Mouse (Mus musculus): ENCODE data around the gene Hsdl2. TPM values are rescaled to one million over a fixed set of nuclear protein-coding genes. Genes with fewer than 3 reads are reported as not detected.

Gene Hsdl2
- polyA plus RNA-seq (2012; rRNA removed), result 14.3 and 22.2 TPM in 2 replicates

GRCm38 (mm10) chr4:59581314-59582185, at the start of gene Hsdl2:
Hsdl2 (plus strand) TSS chr4:59581563.
- Histone ChIP-seq H3K4me3 (ENCODE audit: control insufficient read depth, insufficient read depth, low read length) (peak within 1 kb of the TSS; percentile 80), H3K4me1 (replicated peaks; ENCODE audit: control insufficient read depth, insufficient read depth, low read length) (peaks cover 4% of the 10 kb centered on the region; the same call in 1 of the 2 replicates), H3K27ac (ENCODE audit: control insufficient read depth, insufficient read depth, low read length) (peak within 1 kb of the TSS; percentile 93), H3K36me3 (ENCODE audit: control insufficient read depth, insufficient read depth, low read length) (no peaks in the 10 kb centered on the region), H3K27me3 (ENCODE audit: control insufficient read depth, insufficient read depth, low read length) (no peaks in the 10 kb centered on the region)
- DNase-seq, result peak; percentile 100
- TF ChIP-seq CTCF (IDR thresholded peaks at IDR 0.05; ENCODE audit: borderline replicate concordance, control insufficient read depth, extremely low read depth, insufficient read depth, low read length, poor library complexity), result peak; percentile 53; the same call in 1 of the 2 replicates
- TF ChIP-seq POLR2A (IDR thresholded peaks at IDR 0.05; ENCODE audit: control insufficient read depth, extremely low read depth, insufficient read depth, low read length, poor library complexity), result peak; percentile 67
- under 1% methylated on average over 61 of the region's 61 CpGs for WGBS

GRCm38 (mm10) chr4:59533268-59533667, 48.1 kb upstream of the Hsdl2 start:
- no peaks in the 10 kb centered on the region for H3K4me1 ChIP-seq (replicated peaks; ENCODE audit: control insufficient read depth, insufficient read depth, low read length)
- H3K27me3 ChIP-seq (ENCODE audit: control insufficient read depth, insufficient read depth, low read length), result no peaks in the 10 kb centered on the region
- TF ChIP-seq CTCF (IDR thresholded peaks at IDR 0.05; ENCODE audit: borderline replicate concordance, control insufficient read depth, extremely low read depth, insufficient read depth, low read length, poor library complexity) (no peak), POLR2A (IDR thresholded peaks at IDR 0.05; ENCODE audit: control insufficient read depth, extremely low read depth, insufficient read depth, low read length, poor library complexity) (no peak)
- H3K27ac ChIP-seq (ENCODE audit: control insufficient read depth, insufficient read depth, low read length), result no peak overlapping the region
- H3K4me3 ChIP-seq (ENCODE audit: control insufficient read depth, insufficient read depth, low read length), result no peak overlapping the region
- DNase-seq, result no peak
- no peaks in the 10 kb centered on the region for H3K36me3 ChIP-seq (ENCODE audit: control insufficient read depth, insufficient read depth, low read length)
- 88% methylated on average over 2 of the region's 2 CpGs for WGBS

GRCm38 (mm10) chr4:59535624-59536023, 45.7 kb upstream of the Hsdl2 start:
- Histone ChIP-seq H3K27me3 (ENCODE audit: control insufficient read depth, insufficient read depth, low read length) (no peaks in the 10 kb centered on the region), H3K36me3 (ENCODE audit: control insufficient read depth, insufficient read depth, low read length) (no peaks in the 10 kb centered on the region), H3K4me1 (replicated peaks; ENCODE audit: control insufficient read depth, insufficient read depth, low read length) (no peaks in the 10 kb centered on the region), H3K27ac (ENCODE audit: control insufficient read depth, insufficient read depth, low read length) (no peak overlapping the region), H3K4me3 (ENCODE audit: control insufficient read depth, insufficient read depth, low read length) (no peak overlapping the region)
- TF ChIP-seq CTCF (IDR thresholded peaks at IDR 0.05; ENCODE audit: borderline replicate concordance, control insufficient read depth, extremely low read depth, insufficient read depth, low read length, poor library complexity) (no peak), POLR2A (IDR thresholded peaks at IDR 0.05; ENCODE audit: control insufficient read depth, extremely low read depth, insufficient read depth, low read length, poor library complexity) (no peak)
- DNase-seq, result no peak

GRCm38 (mm10) chr4:59536281-59536680, 45.1 kb upstream of the Hsdl2 start:
- no peaks in the 10 kb centered on the region for H3K36me3 ChIP-seq (ENCODE audit: control insufficient read depth, insufficient read depth, low read length)
- H3K4me1 ChIP-seq (replicated peaks; ENCODE audit: control insufficient read depth, insufficient read depth, low read length), result no peaks in the 10 kb centered on the region
- TF ChIP-seq CTCF (IDR thresholded peaks at IDR 0.05; ENCODE audit: borderline replicate concordance, control insufficient read depth, extremely low read depth, insufficient read depth, low read length, poor library complexity), result no peak
- no peak for TF ChIP-seq POLR2A (IDR thresholded peaks at IDR 0.05; ENCODE audit: control insufficient read depth, extremely low read depth, insufficient read depth, low read length, poor library complexity)
- no peaks in the 10 kb centered on the region for H3K27me3 ChIP-seq (ENCODE audit: control insufficient read depth, insufficient read depth, low read length)
- no peak overlapping the region for H3K4me3 ChIP-seq (ENCODE audit: control insufficient read depth, insufficient read depth, low read length)
- H3K27ac ChIP-seq (ENCODE audit: control insufficient read depth, insufficient read depth, low read length), result no peak overlapping the region
- 98% methylated on average over 1 of the region's 1 CpGs for WGBS
- DNase-seq, result no peak

- Histone ChIP-seq H3K4me3 (ENCODE audit: control insufficient read depth, insufficient read depth, low read length) (no peak overlapping the region), H3K27me3 (ENCODE audit: control insufficient read depth, insufficient read depth, low read length) (no peaks in the 10 kb centered on the region), H3K4me1 (replicated peaks; ENCODE audit: control insufficient read depth, insufficient read depth, low read length) (peaks cover 2% of the 10 kb centered on the region), H3K36me3 (ENCODE audit: control insufficient read depth, insufficient read depth, low read length) (no peaks in the 10 kb centered on the region), H3K27ac (ENCODE audit: control insufficient read depth, insufficient read depth, low read length) (no peak overlapping the region)
- TF ChIP-seq POLR2A (IDR thresholded peaks at IDR 0.05; ENCODE audit: control insufficient read depth, extremely low read depth, insufficient read depth, low read length, poor library complexity) (no peak), CTCF (IDR thresholded peaks at IDR 0.05; ENCODE audit: borderline replicate concordance, control insufficient read depth, extremely low read depth, insufficient read depth, low read length, poor library complexity) (no peak)
- no peak for DNase-seq
These were observed 38.4 kb upstream of the Hsdl2 start for GRCm38 (mm10) chr4:59543006-59543405.

- H3K4me3 ChIP-seq (ENCODE audit: control insufficient read depth, insufficient read depth, low read length), result no peak overlapping the region
- H3K27me3 ChIP-seq (ENCODE audit: control insufficient read depth, insufficient read depth, low read length), result no peaks in the 10 kb centered on the region
- 66% methylated on average over 2 of the region's 2 CpGs for WGBS
- H3K4me1 ChIP-seq (replicated peaks; ENCODE audit: control insufficient read depth, insufficient read depth, low read length), result peaks cover 2% of the 10 kb centered on the region
- H3K27ac ChIP-seq (ENCODE audit: control insufficient read depth, insufficient read depth, low read length), result no peak overlapping the region
- DNase-seq, result no peak
- TF ChIP-seq CTCF (IDR thresholded peaks at IDR 0.05; ENCODE audit: borderline replicate concordance, control insufficient read depth, extremely low read depth, insufficient read depth, low read length, poor library complexity) (no peak), POLR2A (IDR thresholded peaks at IDR 0.05; ENCODE audit: control insufficient read depth, extremely low read depth, insufficient read depth, low read length, poor library complexity) (no peak)
- H3K36me3 ChIP-seq (ENCODE audit: control insufficient read depth, insufficient read depth, low read length), result no peaks in the 10 kb centered on the region
These were observed 36.7 kb upstream of the Hsdl2 start for GRCm38 (mm10) chr4:59544654-59545053.

Measured in thymus, adult 2 months (tissue).